Mouse (Mus musculus) mature B cell (primary cell): Measurements from ENCODE around the gene Slc25a21.

ENCODE experiments used
- in situ Hi-C: fragments of 300-500 bp; cut with MboI; formaldehyde crosslinking; loops from 2 replicates; pipeline ENCODE4 v1.14.3; 2019

Slc25a21 gene

DNA sequence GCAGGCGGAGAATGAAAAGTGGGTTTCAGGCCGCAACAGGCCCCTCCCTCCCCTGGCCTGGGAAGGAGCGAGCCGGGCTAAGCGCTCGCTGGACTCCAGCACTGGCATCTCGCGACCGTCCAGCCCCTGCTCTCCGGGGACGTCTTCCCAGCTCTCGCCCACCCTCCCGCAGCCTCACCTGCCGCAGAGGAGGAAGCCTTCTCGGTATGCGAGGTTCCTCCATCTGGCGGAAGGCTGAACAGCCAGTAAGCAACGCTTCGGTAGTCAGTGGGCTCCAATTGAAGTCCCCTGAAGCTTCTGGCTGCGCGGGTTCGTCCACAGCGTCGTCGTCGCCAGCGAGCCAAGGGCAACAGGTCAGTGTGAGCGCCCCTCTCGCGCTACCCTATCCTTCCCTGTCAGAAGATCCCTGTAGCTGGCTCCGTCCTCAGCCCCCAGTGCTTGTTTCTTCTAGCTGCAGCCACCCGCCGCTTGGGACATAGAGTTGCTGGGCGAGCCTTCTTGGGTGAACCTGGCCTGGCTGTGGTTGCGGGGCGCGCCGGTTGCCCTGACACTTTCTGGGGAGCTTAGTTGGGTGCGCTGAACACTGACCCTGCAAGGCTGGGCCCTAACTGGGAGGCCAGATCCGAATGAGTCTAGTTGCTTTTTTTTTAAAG is 505.7 kb downstream of the Slc25a21 start, which contains the start of gene Pax9:
Pax9 (plus strand) TSS at position 341 of the 653 bp plus-strand sequence.
- in situ Hi-C loops: no loop called here

GRCm38 (mm10) chr12:56691001-56691400 is 506.3 kb downstream of the Slc25a21 start:
- in situ Hi-C loops: no loop called here

- in situ Hi-C loops: no loop called here
These were observed 506.9 kb downstream of the Slc25a21 start for GRCm38 (mm10) chr12:56690366-56690765.

- in situ Hi-C loops: no loop called here
These were observed 507.5 kb downstream of the Slc25a21 start for GRCm38 (mm10) chr12:56689736-56690135.

- in situ Hi-C loops: no loop called here
These were observed 507.9 kb downstream of the Slc25a21 start for GRCm38 (mm10) chr12:56689331-56689730.

- in situ Hi-C loops: no loop called here
These were observed 508.4 kb downstream of the Slc25a21 start for GRCm38 (mm10) chr12:56688920-56689319.

DNA sequence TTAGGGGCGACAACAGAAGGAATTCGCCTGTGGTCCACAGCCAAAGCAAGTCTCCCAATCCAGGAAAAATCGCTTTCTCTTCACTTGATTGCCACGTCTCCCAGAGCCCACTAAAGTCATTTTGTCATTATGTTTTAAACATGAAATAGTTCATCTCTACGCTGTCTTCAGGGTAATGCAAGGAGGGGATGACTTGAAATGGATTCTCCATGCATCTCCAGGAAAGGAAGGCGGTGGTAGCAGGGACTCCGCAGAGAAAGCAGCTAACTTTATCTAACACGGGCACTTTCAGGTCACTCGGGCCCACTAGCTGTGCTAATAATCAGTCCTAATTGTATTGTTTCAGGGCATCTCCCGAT is 508.8 kb downstream of the Slc25a21 start:
- in situ Hi-C loops: no loop called here

DNA sequence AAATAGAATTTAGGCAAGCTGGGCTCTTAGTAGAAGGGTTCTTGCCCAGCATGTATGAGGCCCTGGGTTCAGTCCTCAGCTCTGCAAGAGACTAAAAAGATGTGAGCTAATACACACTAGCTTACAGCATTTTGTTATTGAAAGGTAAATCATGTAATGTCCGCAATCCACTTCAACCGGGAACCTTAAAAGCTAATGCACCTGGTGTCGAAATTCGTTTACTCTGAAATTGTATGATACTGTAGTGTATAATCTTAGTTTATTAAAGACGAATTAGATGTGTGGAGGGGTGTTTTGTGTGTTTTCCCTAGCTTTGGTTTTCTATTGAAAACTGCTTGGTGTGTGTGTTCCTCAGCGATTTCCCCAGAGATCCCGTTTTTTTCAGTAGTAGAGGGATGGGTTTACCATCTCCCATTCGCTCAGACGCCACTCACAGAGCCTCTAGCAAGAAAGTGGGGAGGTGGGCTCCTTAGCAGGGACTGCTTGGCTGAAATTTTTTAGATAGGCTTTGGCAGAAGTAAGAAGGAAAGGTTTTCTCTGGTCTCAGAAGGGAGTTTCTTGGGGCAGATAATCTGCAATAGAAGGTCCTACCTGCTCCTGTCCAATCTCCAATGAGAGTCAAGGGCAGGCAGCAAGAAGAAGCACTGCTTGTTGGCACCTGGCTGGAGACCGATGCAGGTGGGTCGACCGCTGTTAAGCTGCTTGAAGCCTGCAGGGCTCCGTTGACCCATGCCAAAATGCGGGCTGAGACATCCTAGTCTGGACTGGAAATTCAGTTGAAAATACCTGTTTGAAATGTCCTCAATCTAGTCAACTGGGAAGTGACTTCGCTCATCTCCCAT is 509.4 kb downstream of the Slc25a21 start:
- in situ Hi-C loops: no loop called here

DNA sequence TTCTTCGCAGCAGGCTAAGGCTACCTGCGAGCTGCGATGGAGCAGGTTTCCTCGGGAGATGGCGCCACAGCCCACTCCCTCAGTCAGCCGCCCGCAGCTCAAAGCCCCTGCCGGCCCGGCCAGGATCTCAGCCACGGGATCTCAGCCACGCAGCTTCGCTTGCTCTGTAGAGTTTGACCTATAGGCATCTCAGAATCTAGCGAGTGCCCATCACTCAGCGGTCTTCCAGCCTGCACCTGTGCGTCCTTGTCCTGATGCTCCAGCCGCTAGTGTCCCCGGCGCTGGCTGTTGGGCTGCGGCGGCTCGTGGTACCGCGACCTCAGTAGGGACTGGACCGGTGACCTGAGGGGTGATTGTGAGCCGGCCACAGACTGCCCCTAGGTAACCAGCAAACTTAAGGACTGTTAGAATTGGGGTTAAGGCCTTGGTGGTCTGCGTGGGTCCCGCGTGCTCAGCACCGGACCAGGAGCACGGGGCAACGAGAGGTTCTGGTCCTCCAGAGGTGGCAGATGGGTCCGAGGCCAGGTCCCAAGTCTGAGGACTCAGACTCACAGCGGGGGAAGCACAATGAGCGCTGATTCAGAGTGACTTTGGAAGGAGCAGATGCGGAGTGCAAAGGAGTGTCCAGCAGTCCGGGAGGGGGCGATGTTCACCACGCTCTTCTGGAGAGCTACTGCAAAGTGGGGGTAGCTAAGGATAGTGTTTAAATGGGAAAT is 516.0 kb downstream of the Slc25a21 start:
- in situ Hi-C loops: no loop called here

DNA sequence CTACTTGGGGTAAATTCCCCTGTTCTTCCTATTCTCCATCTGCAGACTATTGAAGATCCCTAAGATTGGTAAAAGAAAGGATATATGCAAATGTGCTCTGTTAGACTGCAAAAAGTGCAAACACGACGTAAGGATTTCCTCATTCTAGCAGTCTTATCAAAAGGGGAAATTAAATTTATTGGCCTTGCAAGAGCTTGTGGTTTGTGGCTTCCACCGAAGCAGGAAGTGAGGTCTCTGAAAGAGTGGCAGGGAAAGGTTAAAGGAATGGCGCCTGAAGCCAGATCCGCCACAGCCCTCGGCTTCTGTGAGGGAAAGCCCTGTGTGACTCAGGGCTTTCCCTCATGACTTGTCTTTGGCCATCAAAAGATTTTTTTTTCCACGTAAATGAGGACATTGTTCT is 519.7 kb downstream of the Slc25a21 start:
- in situ Hi-C loops: no loop called here

DNA sequence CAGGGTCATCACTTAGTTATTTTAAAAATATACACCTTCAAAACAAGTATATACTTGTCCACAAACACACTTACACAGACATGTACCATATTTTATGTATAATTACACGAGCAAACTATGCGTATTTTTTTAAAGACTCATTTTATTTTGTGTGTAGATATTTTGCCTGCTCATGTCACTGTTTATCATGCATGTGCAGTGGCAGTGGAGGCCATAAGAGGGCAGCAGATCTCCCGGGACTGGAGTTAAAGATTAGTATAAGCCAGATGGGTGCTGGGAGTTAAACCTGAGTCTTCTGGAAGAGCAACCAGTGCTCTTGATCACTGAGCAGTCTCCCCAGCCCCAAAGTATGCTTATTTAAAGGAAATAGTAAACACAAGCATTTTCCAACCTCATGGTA is 522.5 kb downstream of the Slc25a21 start:
- in situ Hi-C loops: no loop called here

- in situ Hi-C loops: no loop called here
These were observed 526.5 kb downstream of the Slc25a21 start for GRCm38 (mm10) chr12:56670795-56671194.

- in situ Hi-C loops: no loop called here
These were observed 527.7 kb downstream of the Slc25a21 start for GRCm38 (mm10) chr12:56669451-56670122.
